Mouse (Mus musculus) stomach, embryonic 14.5 days (tissue): ENCODE results near the gene Ncoa4. TPM values are rescaled to one million over a fixed set of nuclear protein-coding genes. Genes with fewer than 3 reads are reported as not detected.
"Not testable (repeated sequence)": the region's sequence is repeated elsewhere in the genome, so short reads cannot be mapped to it uniquely, and the experiment has no call there.

Source experiments
- ATAC-seq: fragments of 200-750 bp; cut with Nextera tagmentation; 2 replicates; pipeline ENCODE4 v1.8.0; 2017; ENCODE audit warnings: low read depth, moderate TSS enrichment; ENCODE audit not compliant: insufficient number of reproducible peaks, insufficient read depth, low FRiP score
- H3K27ac ChIP-seq: fragments of 300-500 bp; sonication (generic); 2 replicates; pipeline ENCODE4 v1.5.1; 2014; ENCODE audit warnings: mild to moderate bottlenecking, low read length, moderate library complexity, mixed read lengths
- H3K27me3 ChIP-seq: fragments of 300-500 bp; sonication (generic); 2 replicates; pipeline ENCODE4 v1.6.1; 2014; ENCODE audit warnings: low read length, control low read depth, mixed read lengths; ENCODE audit not compliant: control insufficient read depth, insufficient read depth
- H3K36me3 ChIP-seq: fragments of 300-500 bp; sonication (generic); 2 replicates; pipeline ENCODE4 v1.6.1; 2014; ENCODE audit warnings: mild to moderate bottlenecking, control low read depth, low read length, moderate library complexity, mixed read lengths; ENCODE audit not compliant: control insufficient read depth, insufficient read depth
- H3K4me1 ChIP-seq: fragments of 300-500 bp; sonication (generic); 2 replicates; pipeline ENCODE4 v1.6.1; 2014; ENCODE audit warnings: low read length, control low read depth, mixed read lengths; ENCODE audit not compliant: control insufficient read depth, insufficient read depth
- H3K4me2 ChIP-seq: fragments of 300-500 bp; sonication (generic); replicated peaks from 2 replicates; pipeline ENCODE4 v1.6.1; 2014; ENCODE audit warnings: low read depth, low read length, control low read depth
- H3K4me3 ChIP-seq: fragments of 300-500 bp; sonication (generic); 2 replicates; pipeline ENCODE4 v1.5.1; 2014; ENCODE audit warnings: low read depth, low read length, control low read depth
- H3K9ac ChIP-seq: fragments of 300-500 bp; sonication (generic); replicated peaks from 2 replicates; pipeline ENCODE4 v1.6.1; 2014; ENCODE audit warnings: low read depth, mild to moderate bottlenecking, control low read depth, low read length, moderate library complexity, mixed read lengths
- H3K9me3 ChIP-seq: fragments of 300-500 bp; sonication (generic); 2 replicates; pipeline ENCODE4 v1.6.1; 2016; ENCODE audit warnings: low read depth, low read length, control low read depth; ENCODE audit not compliant: control insufficient read depth
- WGBS: fragments of 180-500 bp; shearing (Covaris S2); extraction: QIAGEN DNeasy Blood & Tissue Kit; methylation state at CpG from one replicate; pipeline ENCODE4 v1.1.7; 2014; 5-methylcytosine and 5-hydroxymethylcytosine counted together
- polyA plus RNA-seq: library from polyadenylated mRNA; unstranded; fragments of >200 nt; fragmentation: Nextera tagmentation; extraction: Ambion mirVana; gene quantifications from 2 replicates; pipeline ENCODE4 v1.2.1, GENCODE M21; 2014

Gene Ncoa4
- 109 and 117 TPM in 2 replicates for polyA plus RNA-seq

- WGBS, result under 1% methylated on average over 40 of the region's 40 CpGs
- Histone ChIP-seq H3K27me3 (no peaks in the 10 kb centered on the region), H3K4me1 (peaks cover 12% of the 10 kb centered on the region), H3K4me2 (peak within 1 kb of the TSS; percentile 88), H3K27ac (peak within 1 kb of the TSS; percentile 70), H3K9ac (peak within 1 kb of the TSS; percentile 86), H3K36me3 (no peaks in the 10 kb centered on the region), H3K4me3 (peak within 1 kb of the TSS; percentile 68), H3K9me3 (no peaks in the 10 kb centered on the region)
- peak; percentile 93 for ATAC-seq
Measured at GRCm38 (mm10) chr14:32159690-32160246, at the start of gene Ncoa4. Ncoa4 (plus strand) TSS chr14:32159865.

- not testable (repeated sequence) for H3K27ac ChIP-seq, H3K4me1 ChIP-seq, H3K4me2 ChIP-seq, ATAC-seq, H3K27me3 ChIP-seq, H3K9ac ChIP-seq, H3K36me3 ChIP-seq, H3K4me3 ChIP-seq, H3K9me3 ChIP-seq
- WGBS, result 90% methylated on average over 10 of the region's 10 CpGs
Measured at GRCm38 (mm10) chr14:32112124-32112523, 47.5 kb upstream of the Ncoa4 start.

DNA sequence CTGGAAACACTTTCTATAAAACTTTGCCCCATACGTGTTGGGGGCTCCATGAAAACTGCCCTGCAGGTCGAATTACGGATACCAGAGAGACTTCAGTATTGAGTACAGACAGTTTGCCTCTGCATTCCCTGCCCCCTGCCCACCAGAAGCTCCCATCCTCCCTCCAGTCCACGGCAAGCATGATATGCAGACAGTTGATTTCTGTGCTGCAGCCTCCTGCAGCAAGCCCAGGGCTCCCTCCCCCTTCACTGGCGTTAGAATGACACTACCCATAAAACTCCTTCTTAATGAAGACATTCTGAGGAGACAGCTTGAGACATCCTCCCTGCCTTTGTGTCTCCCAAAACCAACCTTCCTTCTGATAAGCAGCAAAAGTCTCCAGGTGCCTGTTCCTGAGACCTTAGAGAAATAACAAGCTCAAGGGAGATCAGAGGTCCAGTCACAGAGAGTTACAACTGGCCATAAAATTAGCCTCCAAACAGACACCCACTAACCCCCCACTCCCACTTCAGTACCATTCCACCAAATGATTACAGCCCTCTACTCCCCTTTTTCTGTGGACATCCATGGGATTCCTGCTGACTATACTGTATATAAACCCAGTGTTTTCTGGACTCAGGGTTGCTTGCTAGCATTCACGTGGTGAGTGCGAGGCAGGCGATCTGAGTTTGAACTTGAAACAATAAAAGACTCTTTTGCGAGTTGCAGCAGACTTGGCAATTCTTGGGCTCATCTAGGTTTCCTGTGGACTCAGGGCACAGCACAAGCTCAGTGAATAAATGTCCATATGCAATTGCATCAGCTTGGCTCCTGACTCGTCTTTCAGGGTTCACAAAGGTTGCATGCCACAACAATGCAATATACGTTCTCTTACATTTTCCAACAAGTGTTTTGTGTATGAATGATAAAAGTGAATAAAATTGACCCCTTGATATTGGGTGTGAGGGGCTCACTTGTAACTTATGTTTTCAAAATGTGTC lies 38.4 kb upstream of the Ncoa4 start:
- 68% methylated on average over 11 of the region's 11 CpGs for WGBS
- no peaks in the 10 kb centered on the region for H3K36me3 ChIP-seq
- H3K27ac ChIP-seq, result no peak overlapping the region
- no peaks in the 10 kb centered on the region for H3K27me3 ChIP-seq
- H3K4me2 ChIP-seq, result no peak overlapping the region
- no peak for ATAC-seq
- no peaks in the 10 kb centered on the region for H3K9me3 ChIP-seq
- H3K9ac ChIP-seq, result no peak overlapping the region
- H3K4me3 ChIP-seq, result no peak overlapping the region
- no peaks in the 10 kb centered on the region for H3K4me1 ChIP-seq

DNA sequence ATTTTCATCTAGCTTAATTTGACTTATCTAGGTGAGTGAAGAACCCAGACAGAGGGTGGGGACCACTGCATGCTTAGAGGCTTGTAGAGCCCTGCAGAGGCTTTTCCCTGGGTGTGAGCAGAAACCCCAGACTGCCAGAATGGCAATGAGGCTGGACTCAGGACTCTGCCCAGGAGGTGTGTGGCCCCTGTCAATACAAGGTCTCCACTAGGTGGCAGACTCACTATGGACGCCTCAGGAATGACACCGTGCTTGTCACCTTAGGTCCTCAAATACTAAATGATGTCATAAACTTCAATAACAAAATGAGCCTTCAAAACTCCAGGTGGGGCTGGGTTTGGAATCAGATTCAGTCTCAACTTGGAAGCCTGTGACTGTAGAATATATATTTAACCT lies 37.7 kb upstream of the Ncoa4 start:
- Histone ChIP-seq H3K36me3 (no peaks in the 10 kb centered on the region), H3K9me3 (no peaks in the 10 kb centered on the region), H3K4me1 (no peaks in the 10 kb centered on the region), H3K4me3 (no peak overlapping the region), H3K4me2 (no peak overlapping the region), H3K9ac (no peak overlapping the region), H3K27me3 (no peaks in the 10 kb centered on the region), H3K27ac (no peak overlapping the region)
- 55% methylated on average over 2 of the region's 2 CpGs for WGBS
- no peak for ATAC-seq

- no peak overlapping the region for H3K9ac ChIP-seq
- no peak overlapping the region for H3K27ac ChIP-seq
- H3K4me3 ChIP-seq, result no peak overlapping the region
- 54% methylated on average over 3 of the region's 3 CpGs for WGBS
- H3K4me2 ChIP-seq, result no peak overlapping the region
- no peaks in the 10 kb centered on the region for H3K27me3 ChIP-seq
- no peak for ATAC-seq
- no peaks in the 10 kb centered on the region for H3K36me3 ChIP-seq
- no peaks in the 10 kb centered on the region for H3K9me3 ChIP-seq
- no peaks in the 10 kb centered on the region for H3K4me1 ChIP-seq
Measured at GRCm38 (mm10) chr14:32124261-32124660, 35.4 kb upstream of the Ncoa4 start.

DNA sequence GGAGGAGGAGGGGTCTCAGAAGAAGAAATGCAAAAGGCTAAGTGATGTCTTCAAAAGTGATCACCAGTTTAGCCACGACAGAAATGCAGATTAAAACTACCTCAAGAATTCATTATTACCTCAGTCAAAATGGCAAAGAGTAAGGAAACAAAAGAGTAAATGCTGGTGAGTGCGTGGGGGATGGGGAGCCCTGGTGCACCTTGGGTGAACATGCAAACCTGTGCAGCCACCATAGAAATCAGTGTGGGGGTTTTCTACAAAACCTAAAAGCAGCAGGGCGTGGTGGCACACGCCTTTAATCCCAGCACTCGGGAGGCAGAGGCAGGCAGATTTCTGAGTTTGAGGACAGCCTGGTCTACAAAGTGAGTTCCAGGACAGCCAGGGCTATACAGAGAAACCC lies 34.4 kb upstream of the Ncoa4 start:
- ATAC-seq, H3K4me1 ChIP-seq, H3K9me3 ChIP-seq, H3K9ac ChIP-seq, H3K4me2 ChIP-seq, H3K27ac ChIP-seq, H3K27me3 ChIP-seq, H3K4me3 ChIP-seq, H3K36me3 ChIP-seq: not testable (repeated sequence)
- 81% methylated on average over 5 of the region's 5 CpGs for WGBS

- no peak overlapping the region for H3K9ac ChIP-seq
- H3K4me2 ChIP-seq, result no peak overlapping the region
- no peak for ATAC-seq
- H3K4me1 ChIP-seq, result no peaks in the 10 kb centered on the region
- H3K36me3 ChIP-seq, result no peaks in the 10 kb centered on the region
- WGBS, result 74% methylated on average over 5 of the region's 5 CpGs
- H3K27me3 ChIP-seq, result no peaks in the 10 kb centered on the region
- H3K4me3 ChIP-seq, result no peak overlapping the region
- no peaks in the 10 kb centered on the region for H3K9me3 ChIP-seq
- H3K27ac ChIP-seq, result no peak overlapping the region
Measured at GRCm38 (mm10) chr14:32128409-32128808, 31.3 kb upstream of the Ncoa4 start.

DNA sequence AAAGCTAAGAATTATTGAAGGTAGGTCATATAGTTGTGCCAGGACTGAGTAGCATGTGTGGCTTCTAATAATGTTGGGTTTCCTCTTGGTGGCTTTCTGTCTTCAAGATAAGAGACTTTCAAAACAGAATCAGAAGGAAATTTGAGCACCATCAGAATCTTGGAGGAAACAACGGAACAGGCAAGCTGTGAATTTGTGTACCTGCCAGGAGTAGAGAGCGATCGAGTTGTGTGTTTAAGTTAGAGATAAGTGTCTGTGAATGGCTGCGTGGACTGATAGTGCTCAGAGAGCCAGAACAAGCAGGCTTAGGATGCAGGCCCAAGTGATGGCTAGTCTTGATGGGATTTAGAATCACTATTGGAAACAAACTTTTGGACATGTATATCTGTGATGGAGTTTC lies 27.8 kb upstream of the Ncoa4 start:
- no peak overlapping the region for H3K27ac ChIP-seq
- no peaks in the 10 kb centered on the region for H3K36me3 ChIP-seq
- H3K4me3 ChIP-seq, result no peak overlapping the region
- WGBS, result 54% methylated on average over 4 of the region's 4 CpGs
- H3K9me3 ChIP-seq, result no peaks in the 10 kb centered on the region
- H3K27me3 ChIP-seq, result no peaks in the 10 kb centered on the region
- ATAC-seq, result no peak
- H3K4me1 ChIP-seq, result no peaks in the 10 kb centered on the region; the same call in 1 of the 2 replicates
- H3K9ac ChIP-seq, result no peak overlapping the region
- no peak overlapping the region for H3K4me2 ChIP-seq
